In the genomic region with DNA sequence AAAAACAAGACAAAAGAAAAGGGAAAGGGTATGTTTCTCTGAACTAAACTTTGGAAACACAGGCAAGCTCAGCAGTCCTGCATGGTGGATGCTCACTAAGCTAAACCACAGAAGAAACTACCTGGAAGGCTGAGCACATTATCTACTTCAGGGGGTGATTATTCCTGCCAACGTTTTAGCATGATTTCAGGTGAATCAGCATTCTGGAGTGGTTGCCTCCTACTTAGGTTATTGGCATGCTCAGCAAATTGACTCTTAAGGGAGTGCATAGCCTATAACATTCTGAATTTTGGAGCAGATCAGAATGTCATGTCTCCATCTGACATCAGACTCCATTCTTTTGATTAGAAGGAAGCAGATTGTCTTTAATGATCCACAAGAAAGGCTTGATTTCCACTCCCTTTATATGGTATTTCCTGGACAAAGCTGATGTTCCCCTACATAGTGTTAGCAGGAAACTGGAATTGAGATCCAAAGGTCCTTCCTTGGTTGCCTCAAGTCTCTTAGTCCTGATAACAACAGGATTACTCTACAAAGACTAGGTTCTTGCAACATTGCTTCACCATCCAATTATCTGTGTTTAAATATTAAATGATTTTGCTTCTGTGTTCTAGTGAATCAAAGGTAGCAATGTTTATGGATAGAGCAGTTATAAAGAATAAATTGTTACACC, we compare ENCODE assay signal across 26 mouse cellular contexts.
"Had no signal": no experiment of that assay in that cellular context is flagged by ENCODE, and none has a peak within 500 bp of the region (broad histone marks: within the 10 kb centered on the region; RNA-seq: fewer than 3 reads in every experiment).

No protein-coding gene starts in this region.

- H3K9me3 ChIP-seq: heart, embryonic 10.5 days; heart, embryonic 12.5 days; hindbrain, embryonic 10.5 days; hindbrain, embryonic 12.5 days; limb, embryonic 13.5 days; limb, embryonic 15.5 days; liver, embryonic 13.5 days; liver, embryonic 15.5 days had no signal

- H3K36me3 ChIP-seq: heart, embryonic 10.5 days; heart, embryonic 12.5 days; hindbrain, embryonic 10.5 days; hindbrain, embryonic 12.5 days; limb, embryonic 13.5 days; limb, embryonic 15.5 days; liver, embryonic 13.5 days; liver, embryonic 15.5 days had no signal

- H3K9ac ChIP-seq: heart, embryonic 12.5 days; hindbrain, embryonic 12.5 days; hindbrain, embryonic 14.5 days; limb, embryonic 13.5 days; limb, embryonic 15.5 days; liver, embryonic 13.5 days; liver, embryonic 15.5 days; liver, postnatal 0 days had no signal

- H3K27ac ChIP-seq: gastrocnemius, adult 2 months; heart, embryonic 10.5 days; hindbrain, embryonic 10.5 days; hindbrain, embryonic 12.5 days; hindbrain, embryonic 14.5 days; layer of hippocampus, adult 2 months; limb, embryonic 13.5 days; limb, embryonic 15.5 days; liver, embryonic 13.5 days; liver, embryonic 15.5 days had no signal

- H3K4me1 ChIP-seq: heart, embryonic 10.5 days; heart, embryonic 12.5 days; hindbrain, embryonic 10.5 days; hindbrain, embryonic 12.5 days; limb, embryonic 13.5 days; limb, embryonic 15.5 days; liver, embryonic 13.5 days; liver, embryonic 15.5 days had no signal

- H3K4me2 ChIP-seq: heart, embryonic 12.5 days; hindbrain, embryonic 12.5 days; hindbrain, embryonic 14.5 days; limb, embryonic 13.5 days; limb, embryonic 15.5 days; liver, embryonic 11.5 days; liver, embryonic 13.5 days; liver, embryonic 15.5 days had no signal

- H3K27me3 ChIP-seq: heart, embryonic 12.5 days; hindbrain, embryonic 12.5 days; limb, embryonic 13.5 days; limb, embryonic 15.5 days; liver, embryonic 13.5 days; liver, embryonic 15.5 days had no signal

- ATAC-seq: hindbrain, embryonic 16.5 days; inflammation-experienced regulatory T-cells, adult 6 months; liver, postnatal 0 days had no signal

- DNase-seq: gastrocnemius, adult 2 months; gastrocnemius, postnatal 10 days; gastrocnemius, postnatal 25 days; heart, adult 18-20 months; heart, postnatal 10 days; heart, postnatal 4 days; kidney, adult 11 months; kidney, adult 8-10 months; kidney, postnatal 10 days; kidney, postnatal 25 days; kidney, postnatal 4 days; left cerebral cortex, postnatal 4 days; liver, embryonic 13.5 days; liver, postnatal 0 days had no signal

- H3K4me3 ChIP-seq: gastrocnemius, adult 2 months; heart, embryonic 10.5 days; heart, embryonic 12.5 days; hindbrain, embryonic 10.5 days; hindbrain, embryonic 12.5 days; layer of hippocampus, adult 2 months; limb, embryonic 13.5 days; limb, embryonic 15.5 days; liver, embryonic 13.5 days; liver, embryonic 15.5 days had no signal
